Mouse (Mus musculus): Measurements from ENCODE around the gene Lck.

DNA sequence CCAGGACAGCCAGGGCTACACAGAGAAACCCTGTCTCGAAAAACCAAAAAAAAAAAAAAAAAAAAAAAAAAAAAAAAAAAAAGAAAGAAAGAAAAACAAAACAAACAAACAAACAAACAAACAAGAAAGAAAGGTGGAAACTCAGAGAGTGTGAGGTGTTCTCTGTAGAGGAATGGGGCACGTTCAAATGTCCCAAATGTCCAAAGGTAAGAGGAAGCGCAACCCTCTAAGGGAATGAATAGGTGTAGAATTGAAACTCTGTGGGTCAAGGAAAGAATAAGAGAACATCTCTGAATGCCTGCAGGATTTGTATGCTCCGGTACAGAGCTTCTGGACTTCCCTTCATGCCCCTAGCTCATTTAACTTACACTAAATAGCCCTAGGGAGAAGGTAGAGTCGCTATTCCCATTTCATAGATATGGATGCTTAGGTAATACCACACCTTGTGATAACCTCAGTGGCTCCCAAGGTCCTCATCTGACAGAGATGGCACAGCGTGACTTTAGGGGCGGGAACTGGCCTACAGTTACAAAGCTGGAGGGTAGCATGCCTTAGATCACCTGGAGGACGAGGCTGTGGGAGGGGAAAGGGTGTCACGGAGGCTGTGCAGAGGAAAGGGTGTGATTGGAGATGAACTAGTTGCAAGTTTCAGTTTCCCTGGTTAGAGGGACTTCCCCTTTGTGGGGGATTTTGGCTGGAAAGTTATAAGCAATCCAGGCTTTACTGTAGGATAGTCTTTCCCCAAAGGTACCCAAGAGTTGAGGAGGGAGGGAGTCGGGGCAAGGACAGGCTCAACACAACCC, 65.8 kb downstream of the Lck start:
- TF ChIP-seq CTCF (conservative IDR thresholded peaks at IDR 0.05; ENCODE audit: low read length) (no peak), NANOG (IDR thresholded peaks at IDR 0.05; ENCODE audit: borderline replicate concordance, low read length) (no peak), POU5F1 (IDR thresholded peaks at IDR 0.05; ENCODE audit: borderline replicate concordance, low read length) (no peak)

Data from E14TG2a.4 (cell line).